Mouse (Mus musculus) G1E (cell line): ENCODE measurements at regions not wholly inside any gene's neighbourhood (a gene's known extent, or its start where the extent isn't known, plus 50 kb on each side); places are given as distances from the start of the nearest gene placed in this dataset.

ENCODE experiments used
- CTCF ChIP-seq: IDR thresholded peaks from 2 replicates; pipeline ENCODE4 v1.5.1; 2012; ENCODE audit warnings: low read depth, low read length, inconsistent platforms, mixed read lengths
- GATA1 ChIP-seq: IDR thresholded peaks from 2 replicates; pipeline ENCODE4 v1.6.1; 2012; ENCODE audit warnings: borderline replicate concordance, low read length, inconsistent platforms, mixed read lengths
- GATA2 ChIP-seq: IDR thresholded peaks from 2 replicates; pipeline ENCODE4 v1.6.1; 2012; ENCODE audit warnings: low read depth, low read length, inconsistent platforms, borderline replicate concordance
- TAL1 ChIP-seq: conservative IDR thresholded peaks from 2 replicates; pipeline ENCODE4 v1.6.1; 2012; ENCODE audit warnings: low read depth, low read length, inconsistent platforms, mixed read lengths

- TF ChIP-seq CTCF (no peak), GATA1 (no peak), TAL1 (no peak), GATA2 (no peak)
Measured at GRCm38 (mm10) chr9:89846973-89847372, 62.7 kb upstream of the Rasgrf1 start.
